Mouse (Mus musculus) embryonic fibroblast, embryonic 13.5 days (primary cell): Measurements from ENCODE around the gene Nup133.

Source experiments
- CTCF ChIP-seq: IDR thresholded peaks from 2 replicates; pipeline ENCODE4 v1.5.1; 2011; ENCODE audit warnings: mild to moderate bottlenecking, control low read depth, low read length, moderate library complexity, borderline replicate concordance; ENCODE audit not compliant: insufficient read depth
- POLR2A ChIP-seq: IDR thresholded peaks from 2 replicates; pipeline ENCODE4 v1.6.1; 2011; ENCODE audit warnings: low read depth, mild to moderate bottlenecking, control low read depth, low read length, moderate library complexity

DNA sequence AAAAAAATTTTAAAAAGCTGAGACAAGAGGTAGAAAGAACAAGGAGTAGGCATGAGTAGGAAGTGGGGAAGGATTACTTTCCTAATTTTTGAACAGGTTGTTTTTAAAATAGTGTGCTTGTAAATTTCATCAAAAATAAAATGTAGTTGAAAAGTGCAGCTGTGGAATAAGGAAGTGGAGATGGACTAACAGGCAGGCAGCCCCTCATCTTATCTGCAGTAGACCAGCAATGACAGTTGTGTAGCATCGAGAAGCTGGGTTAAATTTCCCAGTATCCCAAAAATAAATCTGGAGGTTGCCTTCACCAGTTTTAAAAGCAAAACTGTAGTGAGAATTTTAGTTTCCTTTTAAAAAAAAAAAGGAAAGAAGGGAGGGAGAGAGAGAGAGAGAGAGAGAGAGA, 94.8 kb downstream of the Nup133 start:
- TF ChIP-seq POLR2A = no peak
- TF ChIP-seq CTCF = no peak
